Mouse (Mus musculus): ENCODE measurements around the gene Ccpg1.

- TF ChIP-seq GATA1 (IDR thresholded peaks at IDR 0.05; ENCODE audit: low read length) (no peak), TAL1 (IDR thresholded peaks at IDR 0.05; ENCODE audit: low read length) (no peak)
Observed at GRCm38 (mm10) chr9:72975242-72975641, 10.0 kb upstream of the Ccpg1 start.
